Mouse (Mus musculus) thymus, postnatal 0 days (tissue): ENCODE measurements around the gene Atcay. TPM values are rescaled to one million over a fixed set of nuclear protein-coding genes. Genes with fewer than 3 reads are reported as not detected.
"Not testable (repeated sequence)": the region's sequence is repeated elsewhere in the genome, so short reads cannot be mapped to it uniquely, and the experiment has no call there.

Experiments
- DNase-seq: peaks from one replicate; pipeline ENCODE4 v3.0.0-alpha.2; 2015; ENCODE audit warnings: low spot score
- polyA plus RNA-seq: library from polyadenylated mRNA; unstranded; fragments of >200 nt; fragmentation: Nextera tagmentation; extraction: Ambion mirVana; gene quantifications from 2 replicates; pipeline ENCODE4 v1.2.1, GENCODE M21; 2015

Gene Atcay
- polyA plus RNA-seq, 1 experiment from 2014 or later, result 0.70 TPM

GRCm38 (mm10) chr10:81244146-81244545 lies 13.5 kb upstream of the Atcay start:
- DNase-seq, result no peak

GRCm38 (mm10) chr10:81242021-81242420 lies 11.4 kb upstream of the Atcay start:
- peak; percentile 77 for DNase-seq

GRCm38 (mm10) chr10:81240876-81241275 lies 10.2 kb upstream of the Atcay start:
- peak; percentile 84 for DNase-seq

- DNase-seq, result no peak
Measured at GRCm38 (mm10) chr10:81238618-81239017, 8.0 kb upstream of the Atcay start.

GRCm38 (mm10) chr10:81236471-81237268 lies 6.0 kb upstream of the Atcay start:
- no peak for DNase-seq

- DNase-seq, result no peak
Measured at GRCm38 (mm10) chr10:81234206-81234605, 3.6 kb upstream of the Atcay start.

- DNase-seq, result no peak
Measured at GRCm38 (mm10) chr10:81233226-81233585, 2.6 kb upstream of the Atcay start.

- peak; percentile 92 for DNase-seq
Measured at GRCm38 (mm10) chr10:81232580-81233225, 2.1 kb upstream of the Atcay start, which contains the start of gene Zfr2. TSS of gene Zfr2 (plus strand) at chr10:81233155.

GRCm38 (mm10) chr10:81231436-81231835 lies 803 bp upstream of the Atcay start:
- no peak for DNase-seq

- DNase-seq, result peak; percentile 56
Measured at GRCm38 (mm10) chr10:81229735-81230437, 747 bp downstream of the Atcay start.

- not testable (repeated sequence) for DNase-seq
Measured at GRCm38 (mm10) chr10:81223731-81224130, 6.9 kb downstream of the Atcay start.

GRCm38 (mm10) chr10:81221402-81222015 lies 9.1 kb downstream of the Atcay start:
- DNase-seq, result no peak

- peak; percentile 75 for DNase-seq
Measured at GRCm38 (mm10) chr10:81217964-81218363, 12.7 kb downstream of the Atcay start.

GRCm38 (mm10) chr10:81217267-81217666 lies 13.4 kb downstream of the Atcay start:
- DNase-seq, result peak; percentile 48

- DNase-seq, result no peak
Measured at GRCm38 (mm10) chr10:81216810-81217209, 13.8 kb downstream of the Atcay start.

GRCm38 (mm10) chr10:81216260-81216659 lies 14.4 kb downstream of the Atcay start:
- no peak for DNase-seq

GRCm38 (mm10) chr10:81210154-81210553 lies 20.5 kb downstream of the Atcay start:
- DNase-seq, result no peak

GRCm38 (mm10) chr10:81204137-81204536 lies 26.5 kb downstream of the Atcay start:
- no peak for DNase-seq

- DNase-seq, result no peak
Measured at GRCm38 (mm10) chr10:81202978-81203720, 27.5 kb downstream of the Atcay start.

GRCm38 (mm10) chr10:81201807-81202758 lies 28.6 kb downstream of the Atcay start, which contains the start of gene Nmrk2:
TSS of gene Nmrk2 (minus strand) at chr10:81202051.
- no peak for DNase-seq
